Mouse (Mus musculus) lung, embryonic 16.5 days (tissue): ENCODE measurements around the gene Ccl2. TPM values are rescaled to one million over a fixed set of nuclear protein-coding genes. Genes with fewer than 3 reads are reported as not detected.

Experiments
- ATAC-seq: fragments of 200-750 bp; cut with Nextera tagmentation; 2 replicates; pipeline ENCODE4 v1.8.0; 2017; ENCODE audit warnings: low read depth, mild to moderate bottlenecking, moderate library complexity
- H3K27ac ChIP-seq: fragments of 300-500 bp; sonication (generic); 2 replicates; pipeline ENCODE4 v1.5.1; 2014; ENCODE audit warnings: mild to moderate bottlenecking, control low read depth, low read length
- H3K27me3 ChIP-seq: fragments of 300-500 bp; sonication (generic); 2 replicates; pipeline ENCODE4 v1.6.1; 2014; ENCODE audit warnings: low read depth, low read length, mixed read lengths; ENCODE audit not compliant: control insufficient read depth, insufficient read depth
- H3K36me3 ChIP-seq: fragments of 300-500 bp; sonication (generic); 2 replicates; pipeline ENCODE4 v1.6.1; 2014; ENCODE audit warnings: low read length; ENCODE audit not compliant: control insufficient read depth, insufficient read depth
- H3K4me1 ChIP-seq: fragments of 300-500 bp; sonication (generic); replicated peaks from 2 replicates; pipeline ENCODE4 v1.6.1; 2014; ENCODE audit warnings: low read length, mixed read lengths; ENCODE audit not compliant: control insufficient read depth, insufficient read depth
- H3K4me2 ChIP-seq: fragments of 300-500 bp; sonication (generic); 2 replicates; pipeline ENCODE4 v1.6.1; 2014; ENCODE audit warnings: low read depth, low read length, control low read depth
- H3K4me3 ChIP-seq: fragments of 300-500 bp; sonication (generic); 2 replicates; pipeline ENCODE4 v1.5.1; 2014; ENCODE audit warnings: mild to moderate bottlenecking, low read length, control low read depth
- H3K9ac ChIP-seq: fragments of 300-500 bp; sonication (generic); 2 replicates; pipeline ENCODE4 v1.6.1; 2014; ENCODE audit warnings: low read length, control low read depth
- H3K9me3 ChIP-seq: fragments of 300-500 bp; sonication (generic); 2 replicates; pipeline ENCODE4 v1.6.1; 2016; ENCODE audit warnings: low read length; ENCODE audit not compliant: control insufficient read depth
- WGBS: fragments of 180-500 bp; shearing (Covaris S2); extraction: QIAGEN DNeasy Blood & Tissue Kit; methylation state at CpG from one replicate; pipeline ENCODE4 v1.1.7; 2014; 5-methylcytosine and 5-hydroxymethylcytosine counted together
- polyA plus RNA-seq: library from polyadenylated mRNA; unstranded; fragments of >200 nt; fragmentation: Nextera tagmentation; extraction: Ambion mirVana; gene quantifications from 2 replicates; pipeline ENCODE4 v1.2.1, GENCODE M21; 2015

Gene Ccl2
- polyA plus RNA-seq, 1 experiment from 2014 or later: 21.9 TPM

GRCm38 (mm10) chr11:82047746-82048415 lies 12.5 kb downstream of the Ccl2 start:
- H3K27me3 ChIP-seq: no peaks in the 10 kb centered on the region
- no peaks in the 10 kb centered on the region for H3K9me3 ChIP-seq
- no peak overlapping the region for H3K27ac ChIP-seq
- no peaks in the 10 kb centered on the region; the same call in 1 of the 2 replicates for H3K4me1 ChIP-seq
- no peak overlapping the region for H3K4me3 ChIP-seq
- peak; percentile 51; the same call in 1 of the 2 replicates for ATAC-seq
- H3K9ac ChIP-seq: no peak overlapping the region
- no peaks in the 10 kb centered on the region for H3K36me3 ChIP-seq
- WGBS: 35% methylated on average over 6 of the region's 6 CpGs
- no peak overlapping the region for H3K4me2 ChIP-seq

- H3K9ac ChIP-seq: no peak overlapping the region
Observed at GRCm38 (mm10) chr11:82053849-82054248, 18.5 kb downstream of the Ccl2 start.

GRCm38 (mm10) chr11:82057646-82058045 lies 22.3 kb downstream of the Ccl2 start, which contains the start of gene Ccl11:
Gene Ccl11 (plus strand): TSS chr11:82057823.
- peak within 1 kb of the TSS; percentile 48 for H3K4me2 ChIP-seq
- no peaks in the 10 kb centered on the region for H3K4me1 ChIP-seq
- peak; percentile 83 for ATAC-seq
- H3K27ac ChIP-seq: no peak within 1 kb of the TSS
- no peaks in the 10 kb centered on the region for H3K9me3 ChIP-seq
- no peaks in the 10 kb centered on the region for H3K27me3 ChIP-seq
- H3K4me3 ChIP-seq: peak within 1 kb of the TSS; percentile 37
- peak within 1 kb of the TSS; percentile 50 for H3K9ac ChIP-seq
- no peaks in the 10 kb centered on the region for H3K36me3 ChIP-seq
- 56% methylated on average over 6 of the region's 6 CpGs for WGBS

More at GRCm38 (mm10) chr11:82053849-82054248, 18.5 kb downstream of the Ccl2 start:
- no peaks in the 10 kb centered on the region for H3K9me3 ChIP-seq
- no peak overlapping the region for H3K27ac ChIP-seq
- no peak overlapping the region for H3K4me3 ChIP-seq
- H3K36me3 ChIP-seq: no peaks in the 10 kb centered on the region
- no peaks in the 10 kb centered on the region for H3K4me1 ChIP-seq
- H3K27me3 ChIP-seq: no peaks in the 10 kb centered on the region
- ATAC-seq: no peak
- no peak overlapping the region for H3K4me2 ChIP-seq
- 76% methylated on average over 7 of the region's 7 CpGs for WGBS

- no peak overlapping the region for H3K4me3 ChIP-seq
- no peaks in the 10 kb centered on the region for H3K9me3 ChIP-seq
- ATAC-seq: 0 out of 2 replicates have a peak, but pooled peaks have one; percentile 37
- H3K36me3 ChIP-seq: no peaks in the 10 kb centered on the region
- H3K4me1 ChIP-seq: no peaks in the 10 kb centered on the region
- H3K9ac ChIP-seq: no peak overlapping the region
- no peaks in the 10 kb centered on the region for H3K27me3 ChIP-seq
- no peak overlapping the region; the same call in 1 of the 2 replicates for H3K27ac ChIP-seq
- H3K4me2 ChIP-seq: no peak overlapping the region
- 58% methylated on average over 3 of the region's 3 CpGs for WGBS
Observed at GRCm38 (mm10) chr11:82062226-82062625, 26.9 kb downstream of the Ccl2 start.

GRCm38 (mm10) chr11:82063454-82063853 lies 28.1 kb downstream of the Ccl2 start:
- no peak overlapping the region for H3K4me3 ChIP-seq
- 81% methylated on average over 2 of the region's 2 CpGs for WGBS
- no peak overlapping the region for H3K27ac ChIP-seq
- no peak overlapping the region for H3K9ac ChIP-seq
- no peaks in the 10 kb centered on the region for H3K4me1 ChIP-seq
- H3K9me3 ChIP-seq: no peaks in the 10 kb centered on the region
- ATAC-seq: no peak
- no peaks in the 10 kb centered on the region for H3K36me3 ChIP-seq
- no peak overlapping the region for H3K4me2 ChIP-seq
- H3K27me3 ChIP-seq: no peaks in the 10 kb centered on the region

GRCm38 (mm10) chr11:82066953-82067571 lies 31.7 kb downstream of the Ccl2 start:
- Histone ChIP-seq H3K27ac (no peak overlapping the region), H3K9ac (no peak overlapping the region), H3K4me1 (no peaks in the 10 kb centered on the region), H3K9me3 (no peaks in the 10 kb centered on the region), H3K36me3 (no peaks in the 10 kb centered on the region), H3K4me2 (no peak overlapping the region), H3K27me3 (no peaks in the 10 kb centered on the region), H3K4me3 (no peak overlapping the region)
- ATAC-seq: no peak
- 67% methylated on average over 7 of the region's 7 CpGs for WGBS

GRCm38 (mm10) chr11:82071076-82071475 lies 35.7 kb downstream of the Ccl2 start:
- WGBS: 70% methylated on average over 3 of the region's 3 CpGs
- H3K4me2 ChIP-seq: no peak overlapping the region
- H3K27ac ChIP-seq: no peak overlapping the region
- no peaks in the 10 kb centered on the region for H3K4me1 ChIP-seq
- no peaks in the 10 kb centered on the region for H3K36me3 ChIP-seq
- no peak for ATAC-seq
- H3K9ac ChIP-seq: no peak overlapping the region
- no peak overlapping the region for H3K4me3 ChIP-seq
- H3K27me3 ChIP-seq: no peaks in the 10 kb centered on the region
- no peaks in the 10 kb centered on the region for H3K9me3 ChIP-seq

- H3K36me3 ChIP-seq: no peaks in the 10 kb centered on the region
- 65% methylated on average over 1 of the region's 1 CpGs for WGBS
- H3K9ac ChIP-seq: no peak overlapping the region
- H3K4me1 ChIP-seq: no peaks in the 10 kb centered on the region
- no peak for ATAC-seq
- no peak overlapping the region for H3K27ac ChIP-seq
- no peak overlapping the region for H3K4me3 ChIP-seq
- H3K4me2 ChIP-seq: no peak overlapping the region
- H3K27me3 ChIP-seq: no peaks in the 10 kb centered on the region
- H3K9me3 ChIP-seq: no peaks in the 10 kb centered on the region
Observed at GRCm38 (mm10) chr11:82072374-82072773, 37.0 kb downstream of the Ccl2 start.

- WGBS: 76% methylated on average over 3 of the region's 3 CpGs
- Histone ChIP-seq H3K27me3 (no peaks in the 10 kb centered on the region), H3K9ac (no peak overlapping the region), H3K36me3 (no peaks in the 10 kb centered on the region), H3K4me1 (no peaks in the 10 kb centered on the region), H3K4me2 (no peak overlapping the region), H3K4me3 (no peak overlapping the region), H3K9me3 (no peaks in the 10 kb centered on the region), H3K27ac (no peak overlapping the region)
- ATAC-seq: no peak
Observed at GRCm38 (mm10) chr11:82072984-82073383, 37.6 kb downstream of the Ccl2 start.
